In the genomic region with DNA sequence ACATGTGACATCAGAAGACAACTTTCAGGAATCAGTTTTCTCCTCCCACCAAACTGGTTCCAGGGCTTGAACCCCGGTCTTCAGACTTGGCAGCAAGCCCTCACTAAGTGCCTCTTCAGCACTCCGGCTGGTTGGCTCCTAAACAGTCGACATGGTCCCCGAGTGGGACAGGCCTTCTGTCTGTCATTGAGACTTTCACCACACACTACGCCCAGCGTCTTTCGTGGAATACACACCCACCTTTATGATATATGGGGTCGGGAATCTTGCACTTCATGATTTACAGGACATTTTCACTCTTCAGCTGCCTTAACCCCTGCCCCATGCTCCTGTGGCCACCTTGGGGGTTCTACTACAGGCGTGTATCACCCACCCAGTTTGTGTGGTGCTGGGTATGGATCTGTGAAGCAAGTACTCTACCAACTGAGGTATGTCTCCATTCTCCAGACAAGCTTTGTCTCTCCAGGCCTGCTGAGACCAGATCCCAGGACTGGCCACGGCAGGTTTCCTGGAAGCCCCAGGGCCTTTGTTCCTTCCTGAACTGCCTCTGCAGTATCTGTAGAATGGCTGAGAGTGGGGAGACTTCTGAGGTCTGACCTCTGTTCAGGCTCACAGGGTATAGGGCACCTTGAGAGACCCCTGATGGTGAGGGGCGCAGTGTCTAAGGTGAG, we compare ENCODE assay signal across 19 mouse cellular contexts.
DNase-seq lines count a peak whose midpoint lies in the region; ATAC-seq and TF ChIP-seq lines count a peak whose summit lies in the region.
"Had no signal": no experiment of that assay in that cellular context is flagged by ENCODE, and none has a peak within 500 bp of the region (broad histone marks: within the 10 kb centered on the region; RNA-seq: fewer than 3 reads in every experiment).

No protein-coding gene starts in this region.

- no peak overlapping the region for H3K27ac ChIP-seq in gastrocnemius, adult 2 months
- peak overlapping the region; percentile 82 for H3K27ac ChIP-seq in layer of hippocampus, adult 2 months
- H3K27ac ChIP-seq in limb, embryonic 12.5 days: no peak overlapping the region
- H3K27ac ChIP-seq: liver, embryonic 12.5 days; lung, embryonic 15.5 days; macrophage had no signal

- H3K36me3 ChIP-seq in limb, embryonic 12.5 days: no peaks in the 10 kb centered on the region
- H3K36me3 ChIP-seq: liver, embryonic 12.5 days; lung, embryonic 15.5 days had no signal

- WGBS in limb, embryonic 12.5 days: 85% methylated on average over 11 of the region's 11 CpGs

- peak; percentile 13 for DNase-seq in gastrocnemius, adult 2 months
- DNase-seq in gastrocnemius, adult 8-10 months (ENCODE audit: low spot score in 2 of 2): no peak
- no peak for DNase-seq in layer of hippocampus, adult 2 months (ENCODE audit: low spot score in 2 of 2)
- no peak for DNase-seq in layer of hippocampus, postnatal 10 days (ENCODE audit: low spot score in 2 of 2)
- DNase-seq in ZHBTc4 (ENCODE audit: low read depth, low spot score): peak; percentile 85
- DNase-seq: cerebellum, adult 9-10 months; forebrain, postnatal 0 days; heart, postnatal 14 days; kidney, adult 9 months; left cerebral cortex, postnatal 4 days; right cerebral cortex, postnatal 4 days; thymus, postnatal 36 days had no signal

- intact Hi-C loops in gastrocnemius, adult 2 months (cut with DNase I): no loop called here

- H3K4me3 ChIP-seq in gastrocnemius, adult 2 months: no peak overlapping the region
- no peak overlapping the region for H3K4me3 ChIP-seq in layer of hippocampus, adult 2 months
- no peak overlapping the region for H3K4me3 ChIP-seq in limb, embryonic 12.5 days (replicated peaks)
- H3K4me3 ChIP-seq: heart, adult 2 months; liver, embryonic 12.5 days; lung, embryonic 15.5 days had no signal

- no peak for TF ChIP-seq CTCF in gastrocnemius, adult 2 months (IDR thresholded peaks at IDR 0.05)
- TF ChIP-seq CTCF in layer of hippocampus, adult 2 months (conservative IDR thresholded peaks at IDR 0.05): no peak

- H3K4me2 ChIP-seq in limb, embryonic 12.5 days: no peak overlapping the region
- H3K4me2 ChIP-seq: liver, embryonic 12.5 days; lung, embryonic 15.5 days had no signal

- no peaks in the 10 kb centered on the region for H3K9me3 ChIP-seq in limb, embryonic 12.5 days
- H3K9me3 ChIP-seq: liver, embryonic 12.5 days; lung, embryonic 15.5 days had no signal

- H3K9ac ChIP-seq in limb, embryonic 12.5 days (replicated peaks): peak overlapping the region; percentile 27; the same call in 1 of the 2 replicates
- H3K9ac ChIP-seq: forebrain, postnatal 0 days; liver, embryonic 12.5 days; lung, embryonic 15.5 days had no signal

- no peak for ATAC-seq in limb, embryonic 12.5 days (ENCODE audit: insufficient number of reproducible peaks, insufficient read depth, low FRiP score, low TSS enrichment, low read depth)
- ATAC-seq in activated CD4-positive, CD25-positive, alpha-beta regulatory T cell, adult 4 months: no peak
- ATAC-seq: forebrain, postnatal 0 days; inflammation-experienced regulatory T-cells, adult 6 months; liver, embryonic 12.5 days had no signal

- no peaks in the 10 kb centered on the region for H3K27me3 ChIP-seq in limb, embryonic 12.5 days
- H3K27me3 ChIP-seq: liver, embryonic 12.5 days; lung, embryonic 15.5 days had no signal

- peaks cover 14% of the 10 kb centered on the region; the same call in 1 of the 2 replicates for H3K4me1 ChIP-seq in limb, embryonic 12.5 days (replicated peaks)
- H3K4me1 ChIP-seq: liver, embryonic 12.5 days had no signal

Comparison
In these comparisons a context has a peak if more than half of its experiments do, and no peak if none do; other contexts are left out.
1. DNase-seq: peak in gastrocnemius, adult 2 months (single experiment) and ZHBTc4 (single experiment); none in gastrocnemius, adult 8-10 months (0 of 2), layer of hippocampus, adult 2 months (0 of 2) and layer of hippocampus, postnatal 10 days (0 of 2).